Mouse (Mus musculus): ENCODE results near the gene Vps53. TPM values are rescaled to one million over a fixed set of nuclear protein-coding genes. Genes with fewer than 3 reads are reported as not detected.
A peak's percentile ranks its signal among the peaks of the same experiment; 100 is the strongest.

The Vps53 gene
- polyA plus RNA-seq, 1 experiment from 2014 or later: 35.1 TPM

- ATAC-seq (replicated peaks; ENCODE audit: extremely low read depth, insufficient read depth, low FRiP score): no peak
- WGBS: 83% methylated on average over 5 of the region's 5 CpGs
Measured at GRCm38 (mm10) chr11:76153236-76153951, 26.1 kb downstream of the Vps53 start.

GRCm38 (mm10) chr11:76150980-76151379 is 28.5 kb downstream of the Vps53 start:
- peaks cover 6% of the 10 kb centered on the region for H3K36me3 ChIP-seq (ENCODE audit: control insufficient read depth, insufficient read depth)
- no peak overlapping the region for H3K4me3 ChIP-seq (ENCODE audit: low read length)
- no peaks in the 10 kb centered on the region for H3K27me3 ChIP-seq (ENCODE audit: control insufficient read depth, insufficient read depth, low read length)
- peaks cover 20% of the 10 kb centered on the region for H3K4me1 ChIP-seq (ENCODE audit: control insufficient read depth, insufficient read depth, low read length)
- ATAC-seq (replicated peaks; ENCODE audit: extremely low read depth, insufficient read depth, low FRiP score): no peak
- no peak overlapping the region for H3K9ac ChIP-seq (ENCODE audit: low read length)
- 52% methylated on average over 4 of the region's 4 CpGs for WGBS
- H3K27ac ChIP-seq (ENCODE audit: low read length): peak overlapping the region; percentile 25; the same call in 1 of the 2 replicates
- no peaks in the 10 kb centered on the region for H3K9me3 ChIP-seq (replicated peaks; ENCODE audit: control insufficient read depth, low read length)
- H3K4me2 ChIP-seq (ENCODE audit: low read depth, low read length): no peak overlapping the region

More at GRCm38 (mm10) chr11:76153236-76153951, 26.1 kb downstream of the Vps53 start:
- no peaks in the 10 kb centered on the region for H3K27me3 ChIP-seq (ENCODE audit: control insufficient read depth, insufficient read depth, low read length)
- H3K9ac ChIP-seq (ENCODE audit: low read length): no peak overlapping the region
- no peak overlapping the region for H3K4me3 ChIP-seq (ENCODE audit: low read length)
- H3K27ac ChIP-seq (ENCODE audit: low read length): no peak overlapping the region
- H3K9me3 ChIP-seq (replicated peaks; ENCODE audit: control insufficient read depth, low read length): no peaks in the 10 kb centered on the region
- H3K4me1 ChIP-seq (ENCODE audit: control insufficient read depth, insufficient read depth, low read length): peaks cover 6% of the 10 kb centered on the region
- peaks cover 6% of the 10 kb centered on the region for H3K36me3 ChIP-seq (ENCODE audit: control insufficient read depth, insufficient read depth)
- no peak overlapping the region for H3K4me2 ChIP-seq (ENCODE audit: low read depth, low read length)

- H3K9ac ChIP-seq (ENCODE audit: low read length): no peak overlapping the region
- peak; percentile 55; the same call in 1 of the 2 replicates for ATAC-seq (replicated peaks; ENCODE audit: extremely low read depth, insufficient read depth, low FRiP score)
- peak overlapping the region; percentile 48 for H3K27ac ChIP-seq (ENCODE audit: low read length)
Measured at GRCm38 (mm10) chr11:76148055-76149008, 31.1 kb downstream of the Vps53 start.

GRCm38 (mm10) chr11:76146187-76147010 is 33.0 kb downstream of the Vps53 start:
- no peaks in the 10 kb centered on the region for H3K27me3 ChIP-seq (ENCODE audit: control insufficient read depth, insufficient read depth, low read length)
- H3K4me3 ChIP-seq (ENCODE audit: low read length): no peak overlapping the region
- no peak overlapping the region for H3K27ac ChIP-seq (ENCODE audit: low read length)
- H3K36me3 ChIP-seq (ENCODE audit: control insufficient read depth, insufficient read depth): no peaks in the 10 kb centered on the region
- WGBS: 78% methylated on average over 8 of the region's 8 CpGs
- no peaks in the 10 kb centered on the region for H3K9me3 ChIP-seq (replicated peaks; ENCODE audit: control insufficient read depth, low read length)
- no peak for ATAC-seq (replicated peaks; ENCODE audit: extremely low read depth, insufficient read depth, low FRiP score)
- H3K4me2 ChIP-seq (ENCODE audit: low read depth, low read length): no peak overlapping the region
- H3K9ac ChIP-seq (ENCODE audit: low read length): no peak overlapping the region
- H3K4me1 ChIP-seq (ENCODE audit: control insufficient read depth, insufficient read depth, low read length): peaks cover 20% of the 10 kb centered on the region

More at GRCm38 (mm10) chr11:76148055-76149008, 31.1 kb downstream of the Vps53 start:
- peaks cover 20% of the 10 kb centered on the region for H3K4me1 ChIP-seq (ENCODE audit: control insufficient read depth, insufficient read depth, low read length)
- H3K9me3 ChIP-seq (replicated peaks; ENCODE audit: control insufficient read depth, low read length): no peaks in the 10 kb centered on the region
- 45% methylated on average over 8 of the region's 8 CpGs for WGBS
- no peak overlapping the region for H3K4me3 ChIP-seq (ENCODE audit: low read length)
- H3K4me2 ChIP-seq (ENCODE audit: low read depth, low read length): no peak overlapping the region
- no peaks in the 10 kb centered on the region for H3K36me3 ChIP-seq (ENCODE audit: control insufficient read depth, insufficient read depth)
- no peaks in the 10 kb centered on the region for H3K27me3 ChIP-seq (ENCODE audit: control insufficient read depth, insufficient read depth, low read length)

GRCm38 (mm10) chr11:76145169-76145568 is 34.3 kb downstream of the Vps53 start:
- H3K9me3 ChIP-seq (replicated peaks; ENCODE audit: control insufficient read depth, low read length): no peaks in the 10 kb centered on the region
- no peak overlapping the region for H3K9ac ChIP-seq (ENCODE audit: low read length)
- H3K4me2 ChIP-seq (ENCODE audit: low read depth, low read length): no peak overlapping the region
- H3K4me3 ChIP-seq (ENCODE audit: low read length): no peak overlapping the region
- no peaks in the 10 kb centered on the region for H3K36me3 ChIP-seq (ENCODE audit: control insufficient read depth, insufficient read depth)
- no peak overlapping the region for H3K27ac ChIP-seq (ENCODE audit: low read length)
- 90% methylated on average over 1 of the region's 1 CpGs for WGBS
- H3K27me3 ChIP-seq (ENCODE audit: control insufficient read depth, insufficient read depth, low read length): no peaks in the 10 kb centered on the region
- no peak for ATAC-seq (replicated peaks; ENCODE audit: extremely low read depth, insufficient read depth, low FRiP score)
- H3K4me1 ChIP-seq (ENCODE audit: control insufficient read depth, insufficient read depth, low read length): peaks cover 20% of the 10 kb centered on the region

- 90% methylated on average over 8 of the region's 8 CpGs for WGBS
- H3K4me2 ChIP-seq (ENCODE audit: low read depth, low read length): no peak overlapping the region
- H3K27ac ChIP-seq (ENCODE audit: low read length): no peak overlapping the region
- no peaks in the 10 kb centered on the region for H3K9me3 ChIP-seq (replicated peaks; ENCODE audit: control insufficient read depth, low read length)
- H3K36me3 ChIP-seq (ENCODE audit: control insufficient read depth, insufficient read depth): no peaks in the 10 kb centered on the region
- ATAC-seq (replicated peaks; ENCODE audit: extremely low read depth, insufficient read depth, low FRiP score): no peak
- H3K9ac ChIP-seq (ENCODE audit: low read length): no peak overlapping the region
- no peak overlapping the region for H3K4me3 ChIP-seq (ENCODE audit: low read length)
- H3K4me1 ChIP-seq (ENCODE audit: control insufficient read depth, insufficient read depth, low read length): peaks cover 20% of the 10 kb centered on the region
- H3K27me3 ChIP-seq (ENCODE audit: control insufficient read depth, insufficient read depth, low read length): no peaks in the 10 kb centered on the region
Measured at GRCm38 (mm10) chr11:76144386-76144785, 35.1 kb downstream of the Vps53 start.

GRCm38 (mm10) chr11:76137996-76138395 is 41.5 kb downstream of the Vps53 start:
- H3K4me1 ChIP-seq (ENCODE audit: control insufficient read depth, insufficient read depth, low read length): no peaks in the 10 kb centered on the region
- H3K9ac ChIP-seq (ENCODE audit: low read length): no peak overlapping the region
- ATAC-seq (replicated peaks; ENCODE audit: extremely low read depth, insufficient read depth, low FRiP score): no peak
- H3K27ac ChIP-seq (ENCODE audit: low read length): no peak overlapping the region
- H3K4me3 ChIP-seq (ENCODE audit: low read length): no peak overlapping the region
- no peaks in the 10 kb centered on the region for H3K27me3 ChIP-seq (ENCODE audit: control insufficient read depth, insufficient read depth, low read length)
- WGBS: 77% methylated on average over 3 of the region's 3 CpGs
- H3K9me3 ChIP-seq (replicated peaks; ENCODE audit: control insufficient read depth, low read length): no peaks in the 10 kb centered on the region
- peaks cover 19% of the 10 kb centered on the region for H3K36me3 ChIP-seq (ENCODE audit: control insufficient read depth, insufficient read depth)
- H3K4me2 ChIP-seq (ENCODE audit: low read depth, low read length): no peak overlapping the region

GRCm38 (mm10) chr11:76135641-76136437 is 43.6 kb downstream of the Vps53 start:
- Histone ChIP-seq H3K4me2 (ENCODE audit: low read depth, low read length) (no peak overlapping the region), H3K36me3 (ENCODE audit: control insufficient read depth, insufficient read depth) (peaks cover 22% of the 10 kb centered on the region), H3K4me1 (ENCODE audit: control insufficient read depth, insufficient read depth, low read length) (no peaks in the 10 kb centered on the region; the same call in 1 of the 2 replicates), H3K9me3 (replicated peaks; ENCODE audit: control insufficient read depth, low read length) (no peaks in the 10 kb centered on the region), H3K4me3 (ENCODE audit: low read length) (no peak overlapping the region), H3K9ac (ENCODE audit: low read length) (no peak overlapping the region), H3K27ac (ENCODE audit: low read length) (no peak overlapping the region), H3K27me3 (ENCODE audit: control insufficient read depth, insufficient read depth, low read length) (no peaks in the 10 kb centered on the region)
- no peak for ATAC-seq (replicated peaks; ENCODE audit: extremely low read depth, insufficient read depth, low FRiP score)
- WGBS: 84% methylated on average over 7 of the region's 7 CpGs

All from heart, embryonic 16.5 days (tissue).